Mouse (Mus musculus) cerebellum, adult 18-20 months (tissue): ENCODE data around the gene Igf1r.

ENCODE experiments used
- DNase-seq, 2 experiments: peaks; one replicate each; pipeline ENCODE4 v3.0.0; 2021

Gene Igf1r

GRCm38 (mm10) chr7:68088825-68089224 is 136.2 kb downstream of the Igf1r start:
- no peak for DNase-seq

- DNase-seq: no peak
Observed at GRCm38 (mm10) chr7:68089725-68090124, 137.1 kb downstream of the Igf1r start.

GRCm38 (mm10) chr7:68090576-68090975 is 137.9 kb downstream of the Igf1r start:
- DNase-seq: no peak

- no peak for DNase-seq
Observed at GRCm38 (mm10) chr7:68092304-68092978, 139.8 kb downstream of the Igf1r start.

- DNase-seq: no peak
Observed at GRCm38 (mm10) chr7:68093817-68094216, 141.2 kb downstream of the Igf1r start.

GRCm38 (mm10) chr7:68095574-68095973 is 142.9 kb downstream of the Igf1r start:
- DNase-seq: no peak

- no peak for DNase-seq
Observed at GRCm38 (mm10) chr7:68096411-68096810, 143.8 kb downstream of the Igf1r start.

GRCm38 (mm10) chr7:68097081-68097836 is 144.6 kb downstream of the Igf1r start:
- DNase-seq: no peak

GRCm38 (mm10) chr7:68098098-68098497 is 145.5 kb downstream of the Igf1r start:
- DNase-seq: no peak

GRCm38 (mm10) chr7:68100388-68100787 is 147.8 kb downstream of the Igf1r start:
- no peak for DNase-seq

- no peak for DNase-seq
Observed at GRCm38 (mm10) chr7:68102456-68103177, 150.0 kb downstream of the Igf1r start.

- DNase-seq: no peak
Observed at GRCm38 (mm10) chr7:68103178-68103530, 150.5 kb downstream of the Igf1r start.

- no peak for DNase-seq
Observed at GRCm38 (mm10) chr7:68111532-68111931, 158.9 kb downstream of the Igf1r start.

GRCm38 (mm10) chr7:68112582-68112981 is 160.0 kb downstream of the Igf1r start:
- DNase-seq: no peak

- no peak for DNase-seq
Observed at GRCm38 (mm10) chr7:68114364-68114763, 161.7 kb downstream of the Igf1r start.

- no peak for DNase-seq
Observed at GRCm38 (mm10) chr7:68114983-68115715, 162.5 kb downstream of the Igf1r start.

GRCm38 (mm10) chr7:68117567-68117966 is 164.9 kb downstream of the Igf1r start:
- DNase-seq: no peak

GRCm38 (mm10) chr7:68117981-68118380 is 165.4 kb downstream of the Igf1r start:
- DNase-seq: no peak

- DNase-seq: no peak
Observed at GRCm38 (mm10) chr7:68119605-68120004, 167.0 kb downstream of the Igf1r start.

GRCm38 (mm10) chr7:68122418-68122817 is 169.8 kb downstream of the Igf1r start:
- DNase-seq: no peak

- no peak for DNase-seq
Observed at GRCm38 (mm10) chr7:68125347-68125746, 172.7 kb downstream of the Igf1r start.

GRCm38 (mm10) chr7:68127799-68128261 is 175.2 kb downstream of the Igf1r start:
- peak; percentile 61 to 62 for DNase-seq

- DNase-seq: peak; percentile 27 to 41
Observed at GRCm38 (mm10) chr7:68128271-68128674, 175.6 kb downstream of the Igf1r start.
